Mouse (Mus musculus) neural tube, embryonic 11.5 days (tissue): ENCODE results near the gene Rab43. TPM values are rescaled to one million over a fixed set of nuclear protein-coding genes. Genes with fewer than 3 reads are reported as not detected.
A peak's percentile ranks its signal among the peaks of the same experiment; 100 is the strongest.

Experiments used
- ATAC-seq: fragments of 200-750 bp; cut with Nextera tagmentation; 2 replicates; pipeline ENCODE4 v1.8.0; 2017; ENCODE audit warnings: moderate number of reproducible peaks, mild to moderate bottlenecking, moderate TSS enrichment, moderate library complexity; ENCODE audit not compliant: insufficient read depth, low FRiP score, low TSS enrichment
- DNase-seq: peaks from one replicate; pipeline ENCODE4 v3.0.0-alpha.2; 2015; ENCODE audit warnings: low spot score
- H3K27ac ChIP-seq: fragments of 300-500 bp; sonication (generic); 2 replicates; pipeline ENCODE4 v1.5.1; 2014; ENCODE audit warnings: low read depth, mild to moderate bottlenecking, low read length
- H3K27me3 ChIP-seq: fragments of 300-500 bp; sonication (generic); 2 replicates; pipeline ENCODE4 v1.6.1; 2014; ENCODE audit warnings: mild to moderate bottlenecking, low read length, mixed read lengths; ENCODE audit not compliant: control insufficient read depth, insufficient read depth
- H3K36me3 ChIP-seq: fragments of 300-500 bp; sonication (generic); 2 replicates; pipeline ENCODE4 v1.6.1; 2014; ENCODE audit warnings: mild to moderate bottlenecking, low read length, moderate library complexity, mixed read lengths; ENCODE audit not compliant: control insufficient read depth, insufficient read depth
- H3K4me1 ChIP-seq: fragments of 300-500 bp; sonication (generic); 2 replicates; pipeline ENCODE4 v1.6.1; 2014; ENCODE audit warnings: low read length, mixed read lengths; ENCODE audit not compliant: control insufficient read depth, insufficient read depth
- H3K4me2 ChIP-seq: fragments of 300-500 bp; sonication (generic); 2 replicates; pipeline ENCODE4 v1.6.1; 2014; ENCODE audit warnings: low read depth, mild to moderate bottlenecking, moderate library complexity
- H3K4me3 ChIP-seq: fragments of 300-500 bp; sonication (generic); 2 replicates; pipeline ENCODE4 v1.5.1; 2014; ENCODE audit warnings: low read depth, low read length
- H3K9ac ChIP-seq: fragments of 300-500 bp; sonication (generic); 2 replicates; pipeline ENCODE4 v1.6.1; 2014; ENCODE audit warnings: mild to moderate bottlenecking, low read length
- H3K9me3 ChIP-seq: fragments of 300-500 bp; sonication (generic); 2 replicates; pipeline ENCODE4 v1.6.1; 2016; ENCODE audit warnings: low read length; ENCODE audit not compliant: control insufficient read depth
- WGBS: fragments of 180-500 bp; shearing (Covaris S2); extraction: QIAGEN DNeasy Blood & Tissue Kit; methylation state at CpG from one replicate; pipeline ENCODE4 v1.1.7; 2014; 5-methylcytosine and 5-hydroxymethylcytosine counted together
- polyA plus RNA-seq: library from polyadenylated mRNA; unstranded; fragments of >200 nt; fragmentation: Nextera tagmentation; extraction: Ambion mirVana; gene quantifications from 2 replicates; pipeline ENCODE4 v1.2.1, GENCODE M21; 2014

The Rab43 gene
- polyA plus RNA-seq, 1 experiment from 2014 or later: 7.9 TPM

GRCm38 (mm10) chr6:87845031-87845695 lies 33.2 kb upstream of the Rab43 start:
- DNase-seq (no peak), ATAC-seq (no peak)
- Histone ChIP-seq H3K4me3 (no peak overlapping the region), H3K9ac (no peak overlapping the region), H3K4me1 (peaks cover 7% of the 10 kb centered on the region; the same call in 1 of the 2 replicates), H3K36me3 (peaks cover 12% of the 10 kb centered on the region), H3K27me3 (no peaks in the 10 kb centered on the region), H3K27ac (no peak overlapping the region), H3K4me2 (no peak overlapping the region), H3K9me3 (no peaks in the 10 kb centered on the region)
- 91% methylated on average over 13 of the region's 13 CpGs for WGBS

GRCm38 (mm10) chr6:87842254-87842653 lies 30.3 kb upstream of the Rab43 start:
- no peak for DNase-seq
- Histone ChIP-seq H3K4me2 (no peak overlapping the region), H3K9ac (no peak overlapping the region), H3K9me3 (no peaks in the 10 kb centered on the region), H3K27ac (no peak overlapping the region), H3K4me1 (peaks cover 3% of the 10 kb centered on the region; the same call in 1 of the 2 replicates), H3K36me3 (peaks cover 12% of the 10 kb centered on the region; the same call in 1 of the 2 replicates), H3K27me3 (no peaks in the 10 kb centered on the region), H3K4me3 (no peak overlapping the region)
- WGBS: 19% methylated on average over 1 of the region's 1 CpGs
- ATAC-seq: no peak

GRCm38 (mm10) chr6:87841635-87842034 lies 29.7 kb upstream of the Rab43 start:
- no peak for DNase-seq
- H3K27me3 ChIP-seq: no peaks in the 10 kb centered on the region
- H3K4me1 ChIP-seq: peaks cover 4% of the 10 kb centered on the region; the same call in 1 of the 2 replicates
- no peak for ATAC-seq
- H3K4me3 ChIP-seq: no peak overlapping the region
- H3K9me3 ChIP-seq: no peaks in the 10 kb centered on the region
- peaks cover 12% of the 10 kb centered on the region; the same call in 1 of the 2 replicates for H3K36me3 ChIP-seq
- H3K27ac ChIP-seq: no peak overlapping the region
- no peak overlapping the region for H3K4me2 ChIP-seq
- no peak overlapping the region for H3K9ac ChIP-seq
- WGBS: 84% methylated on average over 8 of the region's 8 CpGs

GRCm38 (mm10) chr6:87839797-87840341 lies 27.9 kb upstream of the Rab43 start:
- Histone ChIP-seq H3K4me2 (no peak overlapping the region), H3K9ac (no peak overlapping the region), H3K27ac (no peak overlapping the region), H3K36me3 (peaks cover 9% of the 10 kb centered on the region; the same call in 1 of the 2 replicates), H3K27me3 (no peaks in the 10 kb centered on the region), H3K4me1 (peaks cover 4% of the 10 kb centered on the region; the same call in 1 of the 2 replicates), H3K9me3 (no peaks in the 10 kb centered on the region), H3K4me3 (no peak overlapping the region)
- DNase-seq (no peak), ATAC-seq (no peak)
- 62% methylated on average over 11 of the region's 11 CpGs for WGBS

GRCm38 (mm10) chr6:87838551-87839197 lies 26.7 kb upstream of the Rab43 start, which contains the start of gene Isy1:
Gene Isy1, minus strand, starts transcription at chr6:87838798.
- H3K27me3 ChIP-seq: no peaks in the 10 kb centered on the region
- WGBS: under 1% methylated on average over 46 of the region's 46 CpGs
- peak within 1 kb of the TSS; percentile 85 for H3K27ac ChIP-seq
- no peaks in the 10 kb centered on the region for H3K9me3 ChIP-seq
- peaks cover 4% of the 10 kb centered on the region; the same call in 1 of the 2 replicates for H3K4me1 ChIP-seq
- H3K4me3 ChIP-seq: peak within 1 kb of the TSS; percentile 79
- peak within 1 kb of the TSS; percentile 85 for H3K4me2 ChIP-seq
- 0 out of 2 replicates have a peak, but pooled peaks cover 9% of the 10 kb centered on the region for H3K36me3 ChIP-seq
- DNase-seq (peak; percentile 95), ATAC-seq (peak; percentile 93)
- H3K9ac ChIP-seq: peak within 1 kb of the TSS; percentile 91

- Histone ChIP-seq H3K4me1 (peaks cover 4% of the 10 kb centered on the region; the same call in 1 of the 2 replicates), H3K4me2 (no peak within 1 kb of the TSS), H3K9me3 (no peaks in the 10 kb centered on the region), H3K36me3 (peaks cover 2% of the 10 kb centered on the region; the same call in 1 of the 2 replicates), H3K4me3 (no peak within 1 kb of the TSS), H3K9ac (no peak within 1 kb of the TSS), H3K27ac (no peak within 1 kb of the TSS), H3K27me3 (no peaks in the 10 kb centered on the region)
- DNase-seq: no peak
- WGBS: 94% methylated on average over 7 of the region's 7 CpGs
- no peak for ATAC-seq
These were observed 23.7 kb upstream of the Rab43 start, which contains the start of gene Gm45140 for GRCm38 (mm10) chr6:87835695-87836094. Gene Gm45140, minus strand, starts transcription at chr6:87835795.

- H3K9me3 ChIP-seq: no peaks in the 10 kb centered on the region
- H3K27ac ChIP-seq: no peak overlapping the region
- no peak overlapping the region for H3K4me3 ChIP-seq
- no peaks in the 10 kb centered on the region for H3K27me3 ChIP-seq
- no peak for ATAC-seq
- DNase-seq: no peak
- no peak overlapping the region for H3K9ac ChIP-seq
- no peaks in the 10 kb centered on the region for H3K4me1 ChIP-seq
- no peak overlapping the region for H3K4me2 ChIP-seq
- 96% methylated on average over 2 of the region's 2 CpGs for WGBS
- peaks cover 28% of the 10 kb centered on the region for H3K36me3 ChIP-seq
These were observed 8.4 kb upstream of the Rab43 start for GRCm38 (mm10) chr6:87820366-87820765.

GRCm38 (mm10) chr6:87814486-87814885 lies 2.5 kb upstream of the Rab43 start:
- Histone ChIP-seq H3K4me1 (peaks cover 3% of the 10 kb centered on the region; the same call in 1 of the 2 replicates), H3K36me3 (peaks cover 4% of the 10 kb centered on the region), H3K27me3 (no peaks in the 10 kb centered on the region), H3K9me3 (no peaks in the 10 kb centered on the region), H3K4me3 (no peak overlapping the region), H3K27ac (no peak overlapping the region), H3K9ac (no peak overlapping the region), H3K4me2 (no peak overlapping the region)
- ATAC-seq: no peak
- no peak for DNase-seq
- 95% methylated on average over 5 of the region's 5 CpGs for WGBS
